Mouse (Mus musculus): ENCODE measurements around the gene Zeb2.

DNA sequence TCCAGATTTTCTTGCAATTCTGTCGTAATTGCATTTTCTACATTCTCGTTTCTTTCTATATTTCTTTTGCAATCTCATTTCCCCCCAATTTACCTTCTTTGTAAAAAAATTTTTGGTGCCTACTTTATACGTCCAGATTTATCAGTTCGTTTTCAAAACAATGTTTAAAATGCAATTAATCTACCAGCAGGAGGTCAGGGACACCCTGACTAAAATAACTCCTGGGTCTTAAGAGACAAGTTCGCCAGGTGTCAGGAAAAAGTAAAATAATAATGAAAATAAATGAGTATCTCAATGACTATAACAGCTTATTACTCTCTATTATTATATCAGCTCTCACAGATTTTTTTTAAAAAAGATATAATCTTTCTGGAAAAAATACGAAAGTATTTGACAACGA lies 397 bp upstream of the Zeb2 start:
- TF ChIP-seq CTCF (IDR thresholded peaks at IDR 0.05; ENCODE audit: control insufficient read depth, insufficient read depth, insufficient read length) (no peak), CEBPB (IDR thresholded peaks at IDR 0.05; ENCODE audit: low read depth) (no peak), USF1 (IDR thresholded peaks at IDR 0.05; ENCODE audit: low read depth) (no peak), MYOD1 (IDR thresholded peaks at IDR 0.05; ENCODE audit: control insufficient read depth, insufficient read length, low read depth) (no peak), MYOG (IDR thresholded peaks at IDR 0.05; ENCODE audit: control insufficient read depth, extremely low read depth, insufficient read length) (no peak)

Measured in C2C12 (cell line).